Mouse (Mus musculus) embryo, embryonic 10 days (tissue): Measurements from ENCODE around the gene Spef2.
"Not testable (repeated sequence)": the region's sequence is repeated elsewhere in the genome, so short reads cannot be mapped to it uniquely, and the experiment has no call there.

Experiments used
- DNase-seq: peaks from one replicate; pipeline ENCODE4 v3.0.0-alpha.2; 2015; ENCODE audit warnings: low spot score

The Spef2 gene

GRCm38 (mm10) chr15:9748359-9749102 is at the start of gene Spef2:
Gene Spef2 (minus strand): TSS chr15:9748868.
- DNase-seq = peak; percentile 90

- no peak for DNase-seq
Measured at GRCm38 (mm10) chr15:9794131-9794530, 45.5 kb upstream of the Spef2 start.

DNA sequence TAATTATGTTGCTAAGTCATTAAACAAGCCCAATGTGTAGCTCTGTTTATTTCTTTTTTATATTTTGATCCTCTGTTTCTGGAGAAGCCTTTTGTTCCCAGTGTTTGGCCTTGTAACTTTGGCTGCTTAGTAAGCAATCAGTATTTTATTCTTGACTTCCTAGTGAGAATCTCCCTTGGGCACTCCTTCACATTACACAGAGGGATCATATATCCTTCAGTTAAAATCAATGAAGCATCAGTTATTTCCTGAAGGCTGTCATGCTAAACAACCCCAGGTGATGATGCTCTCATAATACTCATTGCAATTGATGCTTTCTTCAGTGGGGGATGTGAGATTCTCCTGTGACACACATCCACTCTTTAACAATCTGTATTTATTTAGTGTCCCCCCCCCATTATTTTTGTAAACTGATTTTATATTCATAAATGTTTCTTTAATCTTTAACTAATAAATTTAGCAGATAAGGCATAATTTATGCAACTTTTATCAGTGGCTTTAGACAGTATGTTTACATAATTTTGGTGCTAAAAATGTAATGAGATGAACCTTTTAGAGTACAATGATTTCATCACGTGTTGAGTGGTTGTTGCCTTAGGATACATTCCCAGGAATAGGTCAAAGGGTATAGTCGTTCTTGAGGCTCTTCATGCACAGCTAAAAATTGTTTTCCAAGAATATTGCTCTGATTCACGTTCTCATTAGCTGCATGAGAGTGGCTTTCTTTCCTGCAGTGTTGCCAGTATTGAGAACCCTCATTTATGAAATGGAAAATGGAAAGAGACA is 39.8 kb upstream of the Spef2 start:
- DNase-seq = no peak

DNA sequence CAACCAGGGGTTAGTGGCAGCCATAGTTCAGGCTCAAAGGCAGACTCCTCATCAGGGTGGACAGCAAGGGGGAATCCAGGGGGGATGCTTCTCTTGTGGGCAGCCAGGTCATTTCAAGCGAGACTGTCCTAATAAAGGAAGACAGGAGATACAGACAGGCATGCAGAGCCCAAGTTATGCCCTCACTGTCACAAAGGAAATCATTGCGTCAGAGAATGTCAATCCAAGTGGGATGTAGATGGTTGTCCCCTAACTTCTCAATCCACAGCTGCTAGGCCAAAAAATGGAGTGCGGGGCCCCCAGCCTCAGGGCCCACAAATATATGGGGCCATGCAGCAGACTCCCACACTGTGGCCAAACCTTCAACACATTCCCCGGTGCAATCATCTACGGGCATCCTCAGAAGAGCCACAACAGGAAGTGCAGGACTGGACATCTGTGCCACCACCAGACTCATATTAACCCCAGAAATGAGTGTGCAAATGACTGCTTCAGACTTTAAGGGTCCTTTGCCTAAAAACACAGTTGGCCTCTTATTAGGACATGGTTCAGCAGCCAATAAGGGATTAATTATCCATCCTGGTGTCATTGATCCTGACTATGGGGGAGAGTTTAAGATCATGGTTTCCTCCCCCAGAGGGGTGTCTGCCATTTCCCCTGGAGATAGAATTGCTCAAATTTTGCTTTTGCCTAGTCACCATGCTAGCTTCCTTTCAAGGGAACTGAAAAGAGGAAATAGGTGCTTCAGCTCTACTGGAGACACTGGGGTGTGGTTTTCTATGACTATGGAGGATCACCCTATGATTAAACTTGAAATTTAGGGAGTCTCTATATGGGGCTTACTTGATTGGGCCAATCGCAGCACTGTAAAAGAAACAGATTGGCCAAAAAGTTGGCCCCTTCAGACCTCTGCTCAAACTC is 25.8 kb upstream of the Spef2 start:
- DNase-seq = not testable (repeated sequence)

DNA sequence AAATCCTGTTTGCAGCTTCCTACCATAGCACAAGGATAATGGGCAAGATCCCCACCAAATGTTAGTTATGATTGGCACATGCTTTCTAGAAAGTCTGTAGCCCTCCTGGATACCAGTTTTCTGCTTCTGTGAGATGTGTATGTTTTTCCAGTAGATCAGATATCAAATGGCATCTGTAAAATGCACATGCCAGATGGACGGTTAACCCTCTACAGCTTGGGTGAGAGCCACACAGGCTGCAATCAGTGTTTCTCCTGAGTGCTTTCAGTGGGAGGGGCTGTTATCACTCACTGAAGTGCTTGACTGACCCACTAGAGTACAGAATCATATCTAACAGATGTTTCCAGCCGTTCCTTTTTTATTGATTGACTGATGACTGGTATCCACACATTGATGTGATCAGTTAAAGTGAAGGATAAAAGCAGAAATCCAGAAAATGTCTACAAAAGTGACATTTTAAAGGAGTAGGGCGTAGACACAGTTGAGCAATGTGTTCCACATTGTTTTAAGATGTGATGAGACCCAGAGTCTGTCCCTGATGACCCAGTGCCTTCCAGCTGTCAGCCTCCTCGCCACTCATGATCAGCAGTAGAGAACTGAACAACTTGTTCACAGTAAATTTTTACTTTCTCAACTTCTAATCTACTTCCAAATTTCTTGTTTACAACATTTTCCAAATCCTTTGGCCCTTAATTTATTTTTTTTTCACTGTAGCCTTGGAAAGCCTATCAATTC is 19.7 kb upstream of the Spef2 start:
- DNase-seq = peak; percentile 33

DNA sequence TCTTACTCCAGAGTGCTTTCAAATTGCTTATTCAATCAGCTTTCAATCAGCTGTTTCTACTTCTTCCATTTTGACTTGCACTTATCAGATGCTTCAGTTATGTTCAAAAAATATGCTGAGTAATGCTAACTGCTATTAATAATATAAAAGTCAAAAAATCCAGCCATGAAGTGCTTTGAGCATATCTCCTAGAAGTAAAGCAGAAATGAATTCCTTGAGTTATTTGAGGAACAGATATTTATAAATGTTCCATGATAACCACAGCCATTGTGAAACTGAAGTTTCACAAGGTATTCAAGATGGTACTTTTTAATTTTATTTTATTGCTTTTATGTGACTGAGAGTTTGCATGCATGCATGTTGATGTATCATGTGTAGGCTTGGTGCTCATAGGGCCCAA is 18.4 kb upstream of the Spef2 start:
- no peak for DNase-seq

DNA sequence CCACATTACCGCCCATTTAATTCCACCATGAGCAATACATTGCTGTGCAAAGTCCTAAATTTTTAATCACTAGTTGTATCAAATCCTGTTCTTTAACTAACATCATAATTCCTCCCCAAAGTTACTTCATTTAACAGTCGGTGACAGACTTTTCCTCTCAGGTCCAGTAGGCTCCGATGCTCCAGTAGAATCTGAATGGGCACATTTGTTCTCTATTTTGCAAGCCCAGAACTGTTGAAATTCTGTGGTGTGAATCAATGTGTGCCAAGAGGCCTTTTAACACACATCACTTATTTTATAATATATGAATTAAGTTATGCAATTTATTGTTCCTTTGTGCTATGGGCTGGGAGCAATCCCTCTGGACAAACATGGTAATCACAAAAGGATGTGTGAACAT is 2.3 kb upstream of the Spef2 start:
- no peak for DNase-seq

DNA sequence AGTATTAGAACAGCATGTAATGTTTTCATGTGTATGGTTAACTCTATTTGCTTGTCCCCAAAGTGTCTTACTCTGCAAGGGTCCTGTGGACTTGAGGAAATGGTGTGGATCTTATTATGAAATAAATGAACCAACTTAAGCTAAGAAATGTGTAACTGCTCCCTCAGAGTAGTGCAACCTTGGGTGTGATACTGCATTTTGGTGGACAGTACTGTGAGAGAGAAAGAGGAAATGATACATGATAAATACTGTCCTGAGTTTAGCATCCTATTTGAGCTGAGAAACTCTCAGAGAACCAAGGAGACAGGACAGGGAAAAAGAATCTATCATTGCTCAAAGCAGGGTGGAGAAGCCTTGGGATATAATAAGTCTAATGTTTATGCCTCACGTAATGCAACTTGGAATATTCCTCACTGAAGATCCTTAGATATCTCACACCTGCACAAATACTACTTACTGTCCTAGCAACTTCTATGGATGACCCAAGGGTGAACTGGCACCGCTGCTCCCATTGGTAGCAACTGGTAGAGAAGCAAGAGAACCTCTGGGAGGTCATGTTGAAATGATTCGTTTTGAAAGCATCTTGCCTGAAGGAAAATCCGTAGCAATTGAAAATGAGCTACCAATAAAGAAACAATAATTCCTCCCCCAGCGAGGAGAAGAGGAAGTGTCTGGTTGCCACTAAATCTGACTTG is 1.1 kb downstream of the Spef2 start:
- DNase-seq = no peak

GRCm38 (mm10) chr15:9742172-9742571 is 6.5 kb downstream of the Spef2 start:
- no peak for DNase-seq

- no peak for DNase-seq
Measured at GRCm38 (mm10) chr15:9714574-9715458, 33.9 kb downstream of the Spef2 start.

- DNase-seq = no peak
Measured at GRCm38 (mm10) chr15:9713707-9714106, 35.0 kb downstream of the Spef2 start.

- DNase-seq = no peak
Measured at GRCm38 (mm10) chr15:9710330-9710729, 38.3 kb downstream of the Spef2 start.

DNA sequence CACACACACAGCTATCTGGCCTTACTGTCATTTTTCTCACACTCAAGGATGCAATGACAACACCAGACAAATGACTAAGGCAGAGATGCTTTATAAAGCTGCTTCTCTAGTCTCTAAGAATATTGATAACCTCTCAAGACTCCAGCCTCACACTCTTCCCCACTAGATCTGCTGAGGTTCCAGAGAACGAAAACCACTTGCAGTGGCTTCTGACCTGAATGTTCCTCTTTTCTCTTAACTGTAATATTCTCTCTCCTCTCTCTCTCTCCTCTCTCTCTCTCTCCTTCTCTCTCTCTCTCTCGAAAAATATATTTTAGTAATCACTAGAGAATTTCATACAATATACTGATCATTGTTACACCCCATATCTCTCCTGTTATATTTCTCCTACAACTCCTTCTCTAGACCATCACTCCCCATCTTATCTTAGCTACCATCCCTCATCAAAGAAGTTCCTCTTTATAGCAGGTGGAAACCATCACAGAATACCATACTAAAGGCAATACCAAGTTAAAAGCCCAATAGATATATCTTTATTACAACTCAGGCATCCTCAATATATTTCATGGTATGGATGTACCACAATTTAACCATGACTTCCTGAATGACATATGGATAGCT is 42.7 kb downstream of the Spef2 start:
- DNase-seq = no peak

GRCm38 (mm10) chr15:9701845-9702244 is 46.8 kb downstream of the Spef2 start:
- DNase-seq = no peak

- no peak for DNase-seq
Measured at GRCm38 (mm10) chr15:9691721-9692120, 56.9 kb downstream of the Spef2 start.

- DNase-seq = no peak
Measured at GRCm38 (mm10) chr15:9690845-9691244, 57.8 kb downstream of the Spef2 start.

DNA sequence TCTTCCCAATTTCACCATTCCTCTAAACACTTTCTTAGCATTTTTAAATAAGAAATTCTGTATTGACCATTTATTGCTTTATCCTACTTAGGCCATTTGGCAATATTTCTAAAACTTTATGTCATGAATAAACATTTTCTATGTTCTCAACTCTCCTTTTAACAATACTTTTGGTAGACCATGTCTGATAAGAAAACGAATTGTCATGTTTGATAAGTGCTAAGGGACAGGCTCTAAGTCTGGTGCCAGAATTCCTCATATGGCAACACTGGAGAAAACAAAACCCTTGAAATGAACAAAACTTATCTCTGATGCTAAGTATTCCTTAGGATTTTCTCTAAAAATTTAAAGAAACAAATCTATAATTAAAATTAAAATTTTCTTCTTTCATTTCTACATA is 58.2 kb downstream of the Spef2 start:
- no peak for DNase-seq

DNA sequence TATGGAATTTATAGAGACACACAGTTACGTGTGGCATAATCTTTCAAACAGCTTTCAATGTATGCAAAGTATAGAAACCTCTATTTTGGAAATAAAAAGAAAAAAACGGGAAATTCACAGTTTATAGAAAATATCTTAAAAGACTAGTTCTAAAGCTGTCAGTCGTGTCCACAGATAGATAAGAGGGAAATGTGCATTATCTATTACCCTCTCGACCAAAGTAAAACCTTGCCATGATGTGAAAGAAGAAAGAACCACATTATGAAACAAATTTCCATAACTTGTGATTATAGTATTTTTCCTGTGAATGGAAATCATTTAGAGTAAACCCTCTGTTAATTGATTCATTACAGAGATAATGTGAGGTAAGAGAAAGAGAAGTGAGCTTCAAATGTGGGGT is 65.2 kb downstream of the Spef2 start:
- no peak for DNase-seq

- no peak for DNase-seq
Measured at GRCm38 (mm10) chr15:9677343-9678036, 71.2 kb downstream of the Spef2 start.
